In the genomic region with DNA sequence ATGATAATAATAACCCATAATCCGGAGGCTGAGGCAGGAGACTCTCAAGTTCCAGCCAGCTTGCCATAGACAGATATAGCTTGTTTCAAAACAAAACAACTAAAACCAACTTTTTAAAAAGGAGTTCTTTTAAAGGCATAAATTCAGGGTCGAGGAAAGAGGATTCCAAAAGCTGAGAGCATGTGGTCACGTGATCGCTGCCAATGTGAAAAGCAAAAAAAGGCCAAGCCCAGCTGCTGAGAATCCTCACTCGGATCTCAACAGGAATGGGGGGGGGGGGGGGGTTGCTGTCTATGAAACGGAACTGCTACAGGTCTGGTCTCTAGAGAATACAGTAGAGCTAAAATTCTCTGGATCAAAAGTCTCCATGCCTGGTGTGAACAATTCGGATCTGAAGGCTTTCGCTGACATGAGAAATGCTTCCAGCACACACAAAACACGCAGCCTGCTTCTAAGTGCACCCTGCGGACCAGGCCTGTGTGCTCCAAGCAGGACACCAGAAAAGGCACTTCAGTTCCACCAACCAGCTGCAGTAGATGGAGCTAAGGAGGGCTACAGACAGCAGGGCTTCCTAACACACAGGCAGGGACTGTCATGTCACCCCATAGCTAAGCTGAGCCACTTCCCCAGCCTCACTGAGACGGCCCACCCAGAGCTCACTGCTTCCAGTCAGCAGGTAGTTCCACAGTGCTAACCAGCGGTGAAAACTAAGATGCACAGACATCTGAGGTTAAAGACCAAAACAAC, we compare ENCODE assay signal across 17 mouse cellular contexts. TPM values are rescaled to one million over a fixed set of nuclear protein-coding genes. Genes with fewer than 3 reads are reported as not detected.
A peak's percentile ranks its signal among the peaks of the same experiment; 100 is the strongest.
DNase-seq lines count a peak whose midpoint lies in the region; ATAC-seq and TF ChIP-seq lines count a peak whose summit lies in the region.
"Had no signal": no experiment of that assay in that cellular context is flagged by ENCODE, and none has a peak within 500 bp of the region (broad histone marks: within the 10 kb centered on the region; RNA-seq: fewer than 3 reads in every experiment).

No protein-coding gene starts in this region.

- no peak overlapping the region for H3K4me3 ChIP-seq in heart, embryonic 12.5 days
- H3K4me3 ChIP-seq in megakaryocyte, embryonic 14.5 days (replicated peaks): peak overlapping the region; percentile 56
- H3K4me3 ChIP-seq in E14TG2a.4 (replicated peaks; ENCODE audit: low read length): peak overlapping the region; percentile 15
- H3K4me3 ChIP-seq: midbrain, embryonic 13.5 days had no signal

- H3K4me1 ChIP-seq in heart, embryonic 12.5 days (replicated peaks): peaks cover 38% of the 10 kb centered on the region
- peaks cover 63% of the 10 kb centered on the region for H3K4me1 ChIP-seq in megakaryocyte, embryonic 14.5 days
- H3K4me1 ChIP-seq in E14TG2a.4 (replicated peaks; ENCODE audit: low read depth, low read length): peaks cover 90% of the 10 kb centered on the region

- H3K9me3 ChIP-seq in heart, embryonic 12.5 days (replicated peaks): no peaks in the 10 kb centered on the region
- no peaks in the 10 kb centered on the region for H3K9me3 ChIP-seq in megakaryocyte, embryonic 14.5 days
- H3K9me3 ChIP-seq in E14TG2a.4 (ENCODE audit: low read length): no peaks in the 10 kb centered on the region
- H3K9me3 ChIP-seq: midbrain, embryonic 13.5 days had no signal

- TF ChIP-seq CTCF in E14TG2a.4 (conservative IDR thresholded peaks at IDR 0.05; ENCODE audit: low read length): no peak

- no peak overlapping the region for H3K9ac ChIP-seq in heart, embryonic 12.5 days
- H3K9ac ChIP-seq: midbrain, embryonic 13.5 days had no signal

- H3K36me3 ChIP-seq in heart, embryonic 12.5 days: peaks cover 25% of the 10 kb centered on the region
- peaks cover 74% of the 10 kb centered on the region for H3K36me3 ChIP-seq in megakaryocyte, embryonic 14.5 days (replicated peaks; ENCODE audit: low read length)
- H3K36me3 ChIP-seq in E14TG2a.4 (ENCODE audit: insufficient read depth, low read length): peaks cover 58% of the 10 kb centered on the region

- no peaks in the 10 kb centered on the region for H3K27me3 ChIP-seq in heart, embryonic 12.5 days (replicated peaks)
- H3K27me3 ChIP-seq in megakaryocyte, embryonic 14.5 days (replicated peaks): no peaks in the 10 kb centered on the region
- H3K27me3 ChIP-seq in E14TG2a.4 (ENCODE audit: insufficient read depth, low read length): no peaks in the 10 kb centered on the region
- H3K27me3 ChIP-seq: midbrain, embryonic 13.5 days had no signal

- H3K4me2 ChIP-seq in heart, embryonic 12.5 days: no peak overlapping the region
- H3K4me2 ChIP-seq: liver, embryonic 11.5 days; midbrain, embryonic 13.5 days had no signal

- DNase-seq in heart, postnatal 10 days: no peak
- peak; percentile 29 for DNase-seq in naive thymus-derived CD4-positive, alpha-beta T cell, adult 2 months (ENCODE audit: low read depth)
- DNase-seq in ovary, postnatal 36 days (ENCODE audit: low spot score): no peak
- no peak for DNase-seq in ovary, adult 18-20 months (ENCODE audit: low spot score)
- DNase-seq: cerebellum, adult 8-10 months; embryo, embryonic 11 days; gastrocnemius, postnatal 36 days; kidney, postnatal 4 days; layer of hippocampus, postnatal 36 days had no signal

- intact Hi-C loops in heart, postnatal 10 days (cut with DNase I): no loop called here

- ATAC-seq in heart, embryonic 12.5 days (ENCODE audit: insufficient number of reproducible peaks, low FRiP score): no peak
- no peak for ATAC-seq in megakaryocyte, adult 5-6 weeks (ENCODE audit: poor library complexity, severe bottlenecking)
- ATAC-seq: intestine, postnatal 0 days; lung, postnatal 0 days; midbrain, embryonic 13.5 days had no signal

- 68% methylated on average over 12 of the region's 12 CpGs for WGBS in heart, embryonic 12.5 days

- H3K27ac ChIP-seq in heart, embryonic 12.5 days (ENCODE audit: poor library complexity, severe bottlenecking): peak overlapping the region; percentile 49
- H3K27ac ChIP-seq: midbrain, embryonic 13.5 days had no signal

RNA-seq across cellular contexts. Expression of gene Bptf, which starts 24.8 kb away (rescaled TPM):
- 19.6 and 21.7 TPM in 2 replicates for polyA plus RNA-seq in heart, embryonic 12.5 days (2016; fragmentation: Nextera tagmentation; extraction: Ambion mirVana)
- total RNA-seq in heart, postnatal 10 days (2021): 10 to 100 TPM; 35.5 to 40.9 TPM
- 106 and 348 TPM in 2 replicates for polyA plus RNA-seq in megakaryocyte, embryonic 14.5 days (2012; ENCODE audit: insufficient read depth, low replicate concordance)
- 45.6 and 50.8 TPM in 2 replicates for total RNA-seq in megakaryocyte, adult 5-6 weeks (2015)
- total RNA-seq in megakaryocyte, adult 5-6 weeks (2017): 35.9 and 43.4 TPM in 2 replicates
